Mouse (Mus musculus): Measurements from ENCODE around the gene Cacna2d3. TPM values are rescaled to one million over a fixed set of nuclear protein-coding genes. Genes with fewer than 3 reads are reported as not detected.

Cacna2d3 gene
- total RNA-seq, 2 experiments from 2014 or later, result 2.2 to 2.8 TPM

GRCm38 (mm10) chr14:28996569-28996968 lies 725.1 kb downstream of the Cacna2d3 start:
- no peak for DNase-seq

- no peak for DNase-seq
Measured at GRCm38 (mm10) chr14:28988211-28988900, 733.3 kb downstream of the Cacna2d3 start.

- no peak for DNase-seq
Measured at GRCm38 (mm10) chr14:28984276-28984675, 737.4 kb downstream of the Cacna2d3 start.

- DNase-seq, result no peak
Measured at GRCm38 (mm10) chr14:28980482-28980881, 741.2 kb downstream of the Cacna2d3 start.

GRCm38 (mm10) chr14:28979230-28979629 lies 742.4 kb downstream of the Cacna2d3 start:
- DNase-seq, result no peak

GRCm38 (mm10) chr14:28972620-28973019 lies 749.0 kb downstream of the Cacna2d3 start:
- no peak for DNase-seq

GRCm38 (mm10) chr14:28969247-28969646 lies 752.4 kb downstream of the Cacna2d3 start:
- DNase-seq, result no peak

GRCm38 (mm10) chr14:28966881-28967280 lies 754.8 kb downstream of the Cacna2d3 start:
- no peak for DNase-seq

GRCm38 (mm10) chr14:28961379-28961778 lies 760.3 kb downstream of the Cacna2d3 start:
- no peak for DNase-seq

GRCm38 (mm10) chr14:28959042-28959441 lies 762.6 kb downstream of the Cacna2d3 start:
- DNase-seq, result no peak

- no peak for DNase-seq
Measured at GRCm38 (mm10) chr14:28958131-28959015, 763.3 kb downstream of the Cacna2d3 start.

GRCm38 (mm10) chr14:28955181-28955580 lies 766.5 kb downstream of the Cacna2d3 start:
- DNase-seq, result no peak

- no peak for DNase-seq
Measured at GRCm38 (mm10) chr14:28954588-28954987, 767.1 kb downstream of the Cacna2d3 start.

GRCm38 (mm10) chr14:28954086-28954485 lies 767.6 kb downstream of the Cacna2d3 start:
- DNase-seq, result no peak

- DNase-seq, result no peak
Measured at GRCm38 (mm10) chr14:28953409-28953808, 768.3 kb downstream of the Cacna2d3 start.

- DNase-seq, result no peak
Measured at GRCm38 (mm10) chr14:28950499-28950898, 771.2 kb downstream of the Cacna2d3 start.

- DNase-seq, result no peak
Measured at GRCm38 (mm10) chr14:28949785-28950184, 771.9 kb downstream of the Cacna2d3 start.

GRCm38 (mm10) chr14:28948019-28948850 lies 773.4 kb downstream of the Cacna2d3 start:
- DNase-seq, result no peak

- DNase-seq, result no peak
Measured at GRCm38 (mm10) chr14:28932746-28933293, 788.8 kb downstream of the Cacna2d3 start.

- no peak for DNase-seq
Measured at GRCm38 (mm10) chr14:28923180-28923961, 798.3 kb downstream of the Cacna2d3 start.

GRCm38 (mm10) chr14:28918871-28919270 lies 802.8 kb downstream of the Cacna2d3 start:
- DNase-seq, result no peak
